Mouse (Mus musculus) liver, embryonic 11.5 days (tissue): ENCODE data around the gene E2f3. TPM values are rescaled to one million over a fixed set of nuclear protein-coding genes. Genes with fewer than 3 reads are reported as not detected.

Experiments
- ATAC-seq: fragments of 200-750 bp; cut with Nextera tagmentation; replicated peaks from 2 replicates; pipeline ENCODE4 v1.8.0; 2017; ENCODE audit warnings: moderate number of reproducible peaks, mild to moderate bottlenecking, moderate TSS enrichment, moderate library complexity; ENCODE audit not compliant: low FRiP score
- DNase-seq: peaks from one replicate; pipeline ENCODE4 v3.0.0-alpha.2; 2017; ENCODE audit warnings: low spot score
- H3K27ac ChIP-seq: fragments of 300-500 bp; sonication (generic); 2 replicates; pipeline ENCODE4 v1.5.1; 2014; ENCODE audit warnings: mild to moderate bottlenecking, low read depth, low read length, control low read depth
- H3K27me3 ChIP-seq: fragments of 300-500 bp; sonication (generic); replicated peaks from 2 replicates; pipeline ENCODE4 v1.6.1; 2014; ENCODE audit warnings: low read length, mixed read lengths; ENCODE audit not compliant: control insufficient read depth, insufficient read depth
- H3K36me3 ChIP-seq: fragments of 300-500 bp; sonication (generic); 2 replicates; pipeline ENCODE4 v1.6.1; 2014; ENCODE audit warnings: mild to moderate bottlenecking, low read length, moderate library complexity, mixed read lengths; ENCODE audit not compliant: control insufficient read depth, insufficient read depth
- H3K4me1 ChIP-seq: fragments of 300-500 bp; sonication (generic); replicated peaks from 2 replicates; pipeline ENCODE4 v1.6.1; 2014; ENCODE audit warnings: low read length, mixed read lengths; ENCODE audit not compliant: control insufficient read depth, insufficient read depth
- H3K4me2 ChIP-seq: fragments of 300-500 bp; sonication (generic); 2 replicates; pipeline ENCODE4 v1.6.1; 2014; ENCODE audit warnings: mild to moderate bottlenecking, control low read depth, moderate library complexity
- H3K4me3 ChIP-seq: fragments of 300-500 bp; sonication (generic); 2 replicates; pipeline ENCODE4 v1.5.1; 2014; ENCODE audit warnings: low read depth, low read length, control low read depth
- H3K9ac ChIP-seq: fragments of 300-500 bp; sonication (generic); 2 replicates; pipeline ENCODE4 v1.6.1; 2014; ENCODE audit warnings: low read depth, low read length, control low read depth
- H3K9me3 ChIP-seq: fragments of 300-500 bp; sonication (generic); 2 replicates; pipeline ENCODE4 v1.6.1; 2016; ENCODE audit warnings: low read length, inconsistent platforms, mixed read lengths; ENCODE audit not compliant: control insufficient read depth
- WGBS: fragments of 180-500 bp; shearing (Covaris S2); extraction: QIAGEN DNeasy Blood & Tissue Kit; methylation state at CpG from one replicate; pipeline ENCODE4 v1.1.7; 2014; 5-methylcytosine and 5-hydroxymethylcytosine counted together
- polyA plus RNA-seq: library from polyadenylated mRNA; unstranded; fragments of >200 nt; fragmentation: Nextera tagmentation; extraction: Ambion mirVana; gene quantifications from 2 replicates; pipeline ENCODE4 v1.2.1, GENCODE M21; 2014

E2f3 gene
- 13.5 and 13.7 TPM in 2 replicates for polyA plus RNA-seq

GRCm38 (mm10) chr13:29985855-29986755 is at the start of gene E2f3:
E2f3 (minus strand) TSS chr13:29986063.
- DNase-seq = peak; percentile 95
- ATAC-seq = peak; percentile 95
- WGBS = under 1% methylated on average over 45 of the region's 45 CpGs
- Histone ChIP-seq H3K9ac (peak within 1 kb of the TSS; percentile 100), H3K36me3 (no peaks in the 10 kb centered on the region), H3K9me3 (no peaks in the 10 kb centered on the region), H3K27me3 (no peaks in the 10 kb centered on the region), H3K4me3 (peak within 1 kb of the TSS; percentile 98), H3K4me1 (peaks cover 16% of the 10 kb centered on the region), H3K4me2 (peak within 1 kb of the TSS; percentile 82), H3K27ac (peak within 1 kb of the TSS; percentile 98)

DNA sequence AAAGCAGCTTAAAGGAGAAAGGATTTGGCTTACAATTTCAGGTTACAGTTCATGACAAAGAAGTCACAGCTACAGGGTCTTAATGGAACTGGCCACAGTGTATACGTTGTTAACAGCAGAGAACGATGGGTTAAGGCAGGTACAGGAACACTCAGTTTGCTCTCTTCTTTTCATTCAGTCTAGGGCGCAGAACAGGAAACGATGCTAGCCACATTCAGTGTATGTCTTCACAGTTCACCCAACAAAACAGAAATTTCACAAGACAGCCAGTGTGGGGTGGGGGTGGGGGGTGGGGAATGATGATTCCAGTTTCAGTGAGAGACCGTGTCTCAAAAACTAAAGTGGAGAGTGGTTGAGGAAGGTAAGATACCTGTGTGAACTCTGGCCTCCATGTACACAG is 48.7 kb upstream of the E2f3 start:
- WGBS = 84% methylated on average over 5 of the region's 5 CpGs
- Histone ChIP-seq H3K9ac (no peak overlapping the region), H3K27ac (no peak overlapping the region), H3K27me3 (no peaks in the 10 kb centered on the region), H3K4me1 (no peaks in the 10 kb centered on the region), H3K4me2 (no peak overlapping the region), H3K9me3 (no peaks in the 10 kb centered on the region), H3K36me3 (no peaks in the 10 kb centered on the region), H3K4me3 (no peak overlapping the region)
- ATAC-seq = no peak
- DNase-seq = no peak

DNA sequence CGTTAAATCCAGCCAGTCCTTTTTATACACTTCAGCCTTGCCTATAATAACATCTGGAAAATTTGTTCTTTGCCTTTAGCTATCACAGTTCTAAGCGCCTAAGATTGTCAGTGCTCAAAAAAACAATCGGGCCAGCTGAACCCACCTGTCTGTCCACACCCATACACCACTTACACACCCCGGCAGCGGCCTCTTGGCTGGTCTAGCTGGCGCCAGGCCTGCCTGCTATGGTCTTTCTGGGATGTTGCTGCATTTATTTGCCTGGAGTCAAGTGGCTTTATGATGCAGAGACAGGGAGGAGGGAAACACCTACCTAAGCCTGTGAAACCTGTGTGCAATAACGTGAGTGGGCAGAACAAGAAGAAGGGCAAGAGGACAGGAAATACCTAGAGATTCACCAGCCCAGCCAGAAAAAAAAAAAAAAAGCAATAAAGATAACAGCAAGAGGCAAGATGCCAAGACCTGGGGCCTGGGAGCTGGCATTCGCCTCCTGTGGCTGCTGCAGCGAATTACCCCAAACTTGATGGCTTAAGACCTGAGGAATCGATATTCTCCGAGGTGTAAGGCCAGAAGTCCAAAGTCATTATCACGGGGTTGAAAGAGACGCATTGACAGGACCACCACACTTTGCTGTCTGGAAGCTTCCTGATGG is 45.9 kb upstream of the E2f3 start:
- Histone ChIP-seq H3K9ac (no peak overlapping the region), H3K4me1 (no peaks in the 10 kb centered on the region), H3K27ac (no peak overlapping the region), H3K4me3 (no peak overlapping the region), H3K27me3 (no peaks in the 10 kb centered on the region), H3K36me3 (no peaks in the 10 kb centered on the region), H3K4me2 (no peak overlapping the region), H3K9me3 (no peaks in the 10 kb centered on the region)
- ATAC-seq (no peak), DNase-seq (no peak)
- 80% methylated on average over 13 of the region's 13 CpGs for WGBS

DNA sequence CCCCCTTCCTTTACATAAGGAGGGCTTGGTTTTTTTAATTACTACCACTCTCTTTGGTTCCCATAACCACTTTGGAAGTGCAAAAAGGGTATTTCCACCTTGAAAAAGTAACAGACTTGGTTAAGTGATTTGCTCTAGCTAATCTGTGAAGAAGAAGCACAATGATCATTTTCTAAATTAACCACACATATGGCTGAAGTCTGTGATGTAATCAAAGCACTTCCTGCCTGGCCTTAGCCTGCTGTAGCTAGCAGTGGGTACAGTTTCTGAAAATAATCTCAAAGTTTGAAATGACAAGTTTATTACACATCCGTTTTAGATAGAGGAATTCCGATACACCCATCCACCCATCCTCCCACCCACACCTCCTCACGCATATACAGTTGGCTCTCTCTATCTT is 42.0 kb upstream of the E2f3 start:
- 65% methylated on average over 3 of the region's 3 CpGs for WGBS
- ATAC-seq (no peak), DNase-seq (no peak)
- H3K27me3 ChIP-seq = no peaks in the 10 kb centered on the region
- no peak overlapping the region for H3K4me2 ChIP-seq
- H3K9me3 ChIP-seq = no peaks in the 10 kb centered on the region
- H3K4me3 ChIP-seq = no peak overlapping the region
- no peaks in the 10 kb centered on the region for H3K4me1 ChIP-seq
- H3K36me3 ChIP-seq = no peaks in the 10 kb centered on the region
- no peak overlapping the region for H3K9ac ChIP-seq
- H3K27ac ChIP-seq = no peak overlapping the region

DNA sequence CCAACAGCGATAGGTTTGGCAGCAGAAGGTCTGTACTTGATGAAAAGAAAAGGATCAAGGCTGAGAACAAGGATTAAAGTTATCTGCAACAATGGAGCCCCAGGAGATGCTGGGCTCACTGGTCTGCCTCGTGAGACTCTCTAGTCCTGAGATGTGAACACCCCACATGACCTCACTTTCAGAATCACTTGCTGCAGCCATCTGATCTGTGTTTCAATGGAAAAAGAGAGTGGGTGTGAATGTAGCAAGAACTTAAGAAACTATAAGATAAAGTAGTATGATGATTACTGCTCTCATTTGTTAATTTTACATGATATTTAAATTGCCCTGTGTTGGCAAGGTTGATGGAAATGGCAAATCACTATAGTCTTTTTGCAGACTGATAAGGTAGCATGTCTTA is 36.6 kb upstream of the E2f3 start:
- H3K4me3 ChIP-seq = no peak overlapping the region
- no peaks in the 10 kb centered on the region for H3K9me3 ChIP-seq
- H3K4me1 ChIP-seq = no peaks in the 10 kb centered on the region
- whole genome bisulfite sequencing = 81% methylated on average over 2 of the region's 2 CpGs
- no peak overlapping the region for H3K4me2 ChIP-seq
- H3K27me3 ChIP-seq = no peaks in the 10 kb centered on the region
- H3K9ac ChIP-seq = no peak overlapping the region
- no peak overlapping the region for H3K27ac ChIP-seq
- ATAC-seq (no peak), DNase-seq (no peak)
- H3K36me3 ChIP-seq = no peaks in the 10 kb centered on the region

- no peaks in the 10 kb centered on the region for H3K36me3 ChIP-seq
- no peak overlapping the region for H3K27ac ChIP-seq
- H3K4me3 ChIP-seq = no peak overlapping the region
- DNase-seq (no peak), ATAC-seq (no peak)
- no peaks in the 10 kb centered on the region for H3K27me3 ChIP-seq
- no peak overlapping the region for H3K9ac ChIP-seq
- no peaks in the 10 kb centered on the region for H3K4me1 ChIP-seq
- WGBS = 74% methylated on average over 2 of the region's 2 CpGs
- H3K9me3 ChIP-seq = no peaks in the 10 kb centered on the region
- no peak overlapping the region for H3K4me2 ChIP-seq
Observed at GRCm38 (mm10) chr13:30018573-30018972, 32.7 kb upstream of the E2f3 start.

DNA sequence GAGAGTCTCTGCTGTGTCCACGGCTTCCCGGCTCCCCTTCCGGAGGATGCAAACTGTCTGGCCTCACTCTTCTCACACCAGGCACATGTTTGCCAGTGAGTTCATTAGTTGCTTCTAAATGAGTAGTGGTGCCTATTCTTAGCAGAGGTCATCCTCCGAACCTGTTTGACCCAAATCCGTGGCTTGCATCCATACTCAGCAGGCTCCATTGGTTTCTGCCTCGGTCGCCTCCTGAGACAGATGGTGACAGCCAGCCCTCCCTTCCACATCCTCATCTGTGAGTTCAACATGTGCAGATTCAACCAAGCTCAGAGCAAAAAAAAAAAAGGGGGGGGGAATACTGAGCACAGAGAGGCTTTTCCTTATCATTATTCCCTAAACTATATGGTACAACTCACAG is 31.7 kb upstream of the E2f3 start:
- no peak overlapping the region for H3K4me2 ChIP-seq
- ATAC-seq = no peak
- no peaks in the 10 kb centered on the region for H3K36me3 ChIP-seq
- H3K9me3 ChIP-seq = no peaks in the 10 kb centered on the region
- 87% methylated on average over 7 of the region's 7 CpGs for WGBS
- H3K27ac ChIP-seq = no peak overlapping the region
- no peaks in the 10 kb centered on the region for H3K4me1 ChIP-seq
- H3K27me3 ChIP-seq = no peaks in the 10 kb centered on the region
- DNase-seq = no peak
- no peak overlapping the region for H3K4me3 ChIP-seq
- no peak overlapping the region for H3K9ac ChIP-seq

- Histone ChIP-seq H3K4me3 (no peak overlapping the region), H3K9me3 (no peaks in the 10 kb centered on the region), H3K36me3 (no peaks in the 10 kb centered on the region), H3K9ac (no peak overlapping the region), H3K4me2 (no peak overlapping the region), H3K4me1 (no peaks in the 10 kb centered on the region), H3K27ac (no peak overlapping the region), H3K27me3 (no peaks in the 10 kb centered on the region)
- ATAC-seq (no peak), DNase-seq (no peak)
- 81% methylated on average over 8 of the region's 8 CpGs for WGBS
Observed at GRCm38 (mm10) chr13:30014576-30014975, 28.7 kb upstream of the E2f3 start.

DNA sequence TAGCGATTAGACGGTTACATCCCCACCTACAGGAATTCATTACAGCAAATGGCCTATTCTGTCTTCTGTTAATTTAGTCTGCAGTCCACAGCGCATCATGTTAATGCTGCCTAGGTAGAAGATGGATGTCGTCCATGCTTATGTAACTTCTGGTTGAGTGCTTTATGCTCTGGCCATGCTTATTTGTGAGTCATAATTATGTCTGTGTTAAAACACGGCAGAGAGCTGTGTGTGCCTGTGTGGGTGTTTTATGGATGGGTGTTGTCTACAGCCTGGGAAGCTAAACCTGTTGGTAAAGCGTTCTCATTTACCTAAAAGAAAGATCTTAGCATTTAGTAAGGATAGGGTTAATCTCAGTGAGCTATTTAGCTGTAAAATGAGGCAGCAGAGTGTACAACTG is 26.4 kb upstream of the E2f3 start:
- ATAC-seq = no peak
- H3K4me1 ChIP-seq = no peaks in the 10 kb centered on the region
- no peak overlapping the region for H3K4me3 ChIP-seq
- DNase-seq = no peak
- H3K9me3 ChIP-seq = no peaks in the 10 kb centered on the region
- no peak overlapping the region for H3K9ac ChIP-seq
- no peak overlapping the region for H3K27ac ChIP-seq
- 86% methylated on average over 6 of the region's 6 CpGs for WGBS
- no peaks in the 10 kb centered on the region for H3K27me3 ChIP-seq
- no peaks in the 10 kb centered on the region for H3K36me3 ChIP-seq
- H3K4me2 ChIP-seq = no peak overlapping the region
